Mouse (Mus musculus) urinary bladder, adult 2 months (tissue): ENCODE measurements around the gene Zfp213. TPM values are rescaled to one million over a fixed set of nuclear protein-coding genes. Genes with fewer than 3 reads are reported as not detected.

Experiments
- DNase-seq: peaks from one replicate; pipeline ENCODE4 v3.0.0; 2022; ENCODE audit warnings: low spot score
- polyA plus RNA-seq: library from polyadenylated mRNA; depleted of rRNA; stranded (reverse); fragments of >200 nt; gene quantifications from 2 replicates; pipeline ENCODE4 v1.2.3, GENCODE M21; 2012

The Zfp213 gene
- polyA plus RNA-seq, 1 experiment, result 7.8 TPM

DNA sequence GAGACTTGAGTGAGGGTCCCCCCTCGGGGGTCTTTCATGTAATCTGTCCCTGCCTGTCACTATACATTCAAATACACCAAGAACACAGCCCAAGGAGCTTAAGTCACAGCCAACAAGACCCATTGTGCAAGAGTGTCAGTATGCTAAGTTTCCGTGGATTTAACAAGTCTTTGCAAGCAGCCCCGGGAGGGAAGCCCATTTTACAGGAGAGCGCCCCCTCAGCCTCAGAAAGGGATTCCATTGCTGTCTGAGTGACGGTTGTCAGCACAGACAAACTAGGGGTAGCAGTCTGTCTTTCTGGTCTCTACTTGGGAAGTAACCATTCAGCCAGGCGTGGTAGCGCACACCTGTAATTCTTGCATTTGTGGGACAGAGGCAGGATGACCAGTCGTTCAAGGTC lies 10.1 kb upstream of the Zfp213 start:
- no peak for DNase-seq

DNA sequence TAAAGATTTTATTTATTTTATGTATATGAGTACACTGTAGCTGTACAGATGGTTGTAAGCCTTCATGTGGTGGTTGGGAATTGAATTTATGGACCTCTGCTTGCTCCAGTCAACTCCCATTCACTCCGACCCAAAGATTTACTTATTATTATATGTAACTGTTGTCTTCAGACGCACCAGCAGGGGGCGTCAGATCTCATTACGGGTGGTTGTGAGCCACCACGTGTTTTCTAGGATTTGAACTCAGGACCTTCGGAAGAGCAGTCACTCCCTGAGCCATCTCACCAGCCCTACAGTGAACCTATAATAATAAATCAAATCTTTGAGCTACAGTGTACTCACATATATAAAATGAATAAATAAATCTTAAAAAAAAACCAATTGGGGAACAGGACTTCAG lies 8.0 kb upstream of the Zfp213 start:
- no peak for DNase-seq

DNA sequence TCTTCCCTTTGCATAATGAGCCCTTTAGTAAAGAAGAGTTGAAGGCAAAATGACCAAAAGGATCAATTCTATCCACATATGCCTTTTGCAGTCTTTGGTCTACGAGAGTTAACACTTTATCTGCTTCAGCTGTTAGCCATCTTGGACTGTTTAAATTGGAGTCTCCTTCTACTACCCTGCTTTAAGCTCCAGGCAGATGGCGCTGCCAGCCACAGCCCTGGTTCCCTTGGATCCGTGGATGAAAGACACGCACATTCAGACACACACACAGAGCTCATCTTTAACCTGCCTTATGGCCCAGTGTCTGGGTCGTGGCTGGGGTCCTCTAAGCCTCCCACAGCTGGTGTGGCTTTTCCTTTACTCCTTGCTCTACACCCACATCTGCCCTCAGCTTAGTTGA lies 7.0 kb upstream of the Zfp213 start:
- DNase-seq, result no peak

DNA sequence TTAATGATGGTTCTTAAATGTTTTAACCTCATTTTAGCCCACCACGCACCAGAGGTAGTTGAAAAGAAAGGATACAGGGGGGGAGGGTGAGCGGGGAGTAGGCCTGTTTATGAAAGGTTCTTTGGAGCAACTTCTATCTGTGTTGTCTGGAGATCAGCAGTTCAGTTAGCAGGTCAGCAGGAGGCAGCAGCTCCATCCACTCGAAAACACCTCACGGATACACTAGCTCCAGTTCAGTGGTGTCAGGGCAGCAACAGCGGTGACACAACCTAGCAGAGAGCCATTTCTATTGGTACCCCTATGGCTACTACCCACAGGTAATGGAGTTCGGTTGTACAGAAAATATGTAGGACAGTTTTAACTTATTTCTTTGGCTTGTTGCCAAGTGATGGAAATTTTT lies 6.0 kb upstream of the Zfp213 start:
- no peak for DNase-seq

DNA sequence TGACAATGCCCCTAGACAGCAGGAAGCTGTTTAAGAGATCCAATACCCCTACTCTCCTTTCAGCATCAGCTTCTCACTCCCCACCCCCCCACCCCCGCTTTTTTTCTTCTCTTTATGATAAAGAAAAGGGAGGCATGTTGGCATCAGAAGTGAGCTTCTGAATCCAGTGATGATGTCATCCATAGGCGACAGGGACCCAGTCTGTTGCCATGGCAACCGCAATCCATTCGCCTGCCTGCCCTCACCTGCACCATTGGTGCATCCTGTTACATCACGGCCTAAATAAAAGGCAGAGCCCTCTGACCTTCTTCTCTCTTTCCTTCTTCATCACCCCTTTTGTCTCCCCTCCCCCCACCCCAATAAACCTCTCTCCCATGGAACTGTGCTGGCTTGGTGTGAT lies 4.3 kb upstream of the Zfp213 start:
- no peak for DNase-seq

DNA sequence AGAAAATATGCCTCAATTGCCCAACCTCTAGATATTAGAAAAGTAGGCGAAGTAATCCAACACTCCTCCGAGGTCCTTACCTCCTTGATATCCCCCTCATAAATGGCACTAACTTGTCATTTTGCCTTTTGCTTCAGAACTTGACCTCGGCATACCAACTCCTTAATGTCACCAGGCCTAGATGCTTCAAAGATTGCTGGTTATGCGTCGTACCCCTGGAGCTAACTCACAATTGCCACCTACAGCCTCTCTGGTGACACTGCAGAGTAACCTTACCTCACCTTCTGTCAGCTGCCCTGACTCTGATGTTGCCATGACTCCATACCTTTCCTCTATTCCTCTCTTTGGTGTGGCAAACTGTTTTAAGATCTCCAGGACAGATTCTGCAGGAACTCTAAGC lies 2.7 kb upstream of the Zfp213 start:
- no peak for DNase-seq

DNA sequence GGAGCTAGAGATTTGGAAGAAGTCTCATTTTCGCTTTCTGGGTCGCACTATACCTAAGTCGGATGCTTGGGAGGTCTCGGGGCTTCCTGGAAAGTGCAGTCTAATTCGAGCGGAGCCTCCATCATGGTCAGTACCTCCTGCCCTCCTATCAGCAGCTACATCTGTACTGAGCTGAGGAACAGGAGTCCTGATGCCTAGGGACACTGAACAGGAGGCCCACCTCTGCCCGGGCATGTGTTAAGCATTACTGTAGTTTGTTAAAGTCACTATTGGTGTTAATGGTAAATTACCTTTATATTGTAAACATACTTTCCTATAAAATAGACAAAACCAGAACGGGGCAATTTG lies 304 bp upstream of the Zfp213 start:
- DNase-seq, result no peak

DNA sequence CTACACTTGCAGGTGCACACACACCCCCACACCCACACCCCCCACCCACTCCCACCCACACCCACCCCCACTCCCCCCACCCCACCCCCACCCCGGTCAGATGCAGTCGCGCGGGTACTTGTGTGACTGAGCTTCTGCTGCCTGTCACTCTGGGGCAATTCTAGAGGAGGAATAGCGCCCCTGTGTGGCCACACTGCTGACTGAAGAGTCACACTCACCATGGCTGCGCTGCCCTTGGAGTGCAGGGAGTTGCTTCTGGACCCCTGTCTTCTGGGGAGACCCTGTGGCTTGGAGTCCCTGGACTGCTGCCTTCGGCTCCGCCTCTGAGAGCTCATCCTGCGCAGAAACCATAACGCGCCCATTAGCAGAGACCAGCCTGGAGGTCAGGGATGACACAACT lies 4.3 kb downstream of the Zfp213 start:
- DNase-seq, result no peak

DNA sequence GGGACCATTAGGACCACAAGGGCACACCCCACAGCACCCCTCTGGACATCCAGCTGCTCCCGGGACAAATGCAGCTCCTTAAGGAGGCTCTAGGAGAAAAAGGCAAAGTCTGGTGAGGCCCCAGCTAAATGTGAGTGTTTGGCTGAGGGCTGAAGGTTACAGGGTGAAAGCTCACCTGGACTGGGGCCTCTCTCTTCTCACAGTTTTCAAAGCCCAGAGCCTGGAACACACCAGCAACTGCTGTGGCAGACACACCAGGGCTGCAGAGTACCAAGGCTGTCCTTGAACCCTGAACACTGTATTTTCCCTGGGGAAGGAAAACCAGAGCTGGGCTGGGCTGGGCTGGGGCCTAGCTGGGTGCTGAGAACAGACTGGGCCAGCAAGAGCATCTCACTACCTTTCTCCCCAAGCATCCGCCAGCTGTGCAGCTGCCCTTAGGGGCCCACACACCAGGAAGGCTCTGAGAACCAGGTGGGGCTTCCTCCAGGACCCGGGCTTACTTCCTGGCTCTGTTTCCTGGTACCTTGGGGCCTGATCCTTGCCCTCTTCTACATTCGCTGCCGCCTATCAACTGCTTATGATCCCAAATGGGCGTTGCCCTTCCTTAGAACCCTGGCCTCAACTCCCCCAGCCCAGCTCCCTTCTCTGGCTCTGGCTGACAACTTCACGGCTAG lies 8.7 kb downstream of the Zfp213 start:
- DNase-seq, result no peak

DNA sequence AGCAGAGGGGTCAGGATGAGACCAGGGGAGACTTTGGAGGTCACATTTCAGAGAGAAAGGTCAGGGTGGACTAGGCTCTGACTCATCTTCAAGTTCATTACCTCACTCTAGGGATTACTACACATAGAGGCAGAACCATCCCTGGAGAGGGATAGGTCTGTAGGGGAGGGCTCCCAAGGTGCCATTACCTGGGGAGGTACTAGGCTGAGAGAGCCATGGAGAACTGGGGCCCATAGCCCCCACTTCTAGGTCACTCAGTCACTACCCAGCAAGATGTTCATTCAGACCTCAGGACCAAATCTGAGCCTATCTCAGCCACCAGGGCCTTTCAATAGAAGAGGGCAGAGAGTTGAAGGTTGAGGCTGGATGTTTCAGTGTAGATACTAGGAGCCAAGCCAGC lies 9.7 kb downstream of the Zfp213 start:
- DNase-seq, result no peak

DNA sequence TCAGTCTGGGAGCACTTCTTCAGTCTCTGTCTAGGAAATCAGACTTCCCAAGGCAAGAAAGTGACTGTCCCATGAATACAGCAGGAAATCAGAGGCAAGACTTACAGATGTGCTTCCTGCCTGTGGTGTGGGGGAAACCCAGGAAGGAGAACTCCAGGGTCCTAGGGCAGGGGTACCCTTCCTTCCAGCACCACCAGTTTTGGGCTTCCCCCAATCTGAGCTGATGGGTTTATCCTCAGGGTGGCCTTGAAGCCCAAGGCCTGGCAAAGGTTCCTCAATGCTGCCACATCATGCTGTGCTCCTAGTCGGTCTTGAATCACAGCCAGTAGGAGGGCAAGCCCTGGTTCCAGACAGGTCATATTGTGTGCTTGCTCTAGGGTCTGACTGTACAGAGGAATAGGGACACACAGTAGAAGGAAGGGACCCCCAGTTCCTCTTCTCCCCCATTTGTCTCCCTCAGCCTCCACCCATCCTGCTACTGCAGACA lies 10.4 kb downstream of the Zfp213 start:
- no peak for DNase-seq

DNA sequence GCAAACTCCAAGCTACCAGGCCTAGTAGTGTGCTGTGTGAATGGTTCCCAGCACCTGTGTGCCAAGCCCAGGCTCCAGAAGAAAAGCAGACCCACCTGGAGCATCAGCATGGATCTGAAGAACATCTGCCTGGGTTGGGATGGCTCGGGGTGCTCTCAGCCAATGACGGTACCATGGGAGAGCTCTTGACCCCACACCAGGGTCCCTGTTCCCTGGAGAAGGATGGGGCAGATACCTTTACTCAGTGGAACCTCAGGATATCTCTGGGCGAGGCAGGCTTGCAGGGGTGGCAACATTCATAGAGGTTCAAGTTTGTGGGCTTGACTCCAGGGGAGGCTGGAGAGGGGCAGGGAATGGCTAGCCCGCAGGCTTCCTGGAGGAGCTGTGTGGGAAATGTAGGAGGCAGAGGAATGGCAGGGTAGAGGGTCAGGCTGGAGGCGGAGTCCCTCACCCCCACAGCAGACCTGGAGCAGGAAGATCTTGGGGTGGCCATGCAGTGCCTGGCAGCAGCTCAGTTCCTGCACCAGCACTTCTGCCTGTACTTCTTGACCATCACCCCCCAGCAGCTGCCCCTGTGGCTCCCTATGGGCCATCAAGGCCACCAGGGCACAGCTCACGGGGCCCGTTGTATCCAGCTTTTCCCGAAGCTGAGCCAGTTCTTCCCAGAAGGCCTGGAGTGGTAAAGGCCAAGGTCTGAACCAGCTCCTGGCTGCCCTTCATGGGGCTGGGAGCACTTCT lies 11.0 kb downstream of the Zfp213 start:
- no peak for DNase-seq

DNA sequence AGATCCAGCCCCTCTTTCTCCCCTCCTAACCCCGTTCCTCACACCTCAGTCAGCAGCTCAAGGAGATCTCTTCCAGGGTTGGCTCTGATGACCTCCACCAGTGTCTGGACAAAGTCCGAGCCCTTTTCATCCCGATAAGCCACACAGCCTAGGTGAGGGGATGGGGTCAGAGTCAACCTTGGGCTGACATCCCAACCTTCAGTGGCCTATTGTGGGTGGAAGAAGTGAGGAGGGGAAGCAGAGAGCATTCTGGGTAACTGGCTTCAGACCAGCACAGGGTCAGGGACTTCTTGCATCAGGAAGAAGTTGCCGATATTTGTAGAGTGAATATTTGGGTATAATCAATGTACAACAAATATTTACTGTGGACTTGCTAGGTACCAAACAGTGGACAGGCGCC lies 12.1 kb downstream of the Zfp213 start:
- no peak for DNase-seq

DNA sequence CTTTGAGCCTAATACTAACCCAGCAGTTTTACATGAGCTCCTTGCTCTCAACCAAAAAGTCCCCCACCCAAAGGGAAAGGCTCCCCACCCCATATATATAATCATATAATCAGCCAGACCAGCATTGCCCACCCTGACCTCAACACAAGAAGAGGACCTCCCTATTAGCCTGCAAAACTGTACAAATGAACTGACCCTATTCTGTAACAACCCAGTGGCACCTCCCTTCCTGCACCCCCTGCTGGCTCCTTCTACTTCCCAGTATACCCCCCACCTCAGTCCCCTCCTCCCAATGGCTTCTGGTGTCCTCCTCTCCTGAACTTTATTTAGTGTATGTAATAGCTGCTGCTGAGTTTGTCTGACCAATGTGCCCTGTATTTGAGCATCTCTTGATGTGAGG lies 12.6 kb downstream of the Zfp213 start:
- DNase-seq, result no peak

DNA sequence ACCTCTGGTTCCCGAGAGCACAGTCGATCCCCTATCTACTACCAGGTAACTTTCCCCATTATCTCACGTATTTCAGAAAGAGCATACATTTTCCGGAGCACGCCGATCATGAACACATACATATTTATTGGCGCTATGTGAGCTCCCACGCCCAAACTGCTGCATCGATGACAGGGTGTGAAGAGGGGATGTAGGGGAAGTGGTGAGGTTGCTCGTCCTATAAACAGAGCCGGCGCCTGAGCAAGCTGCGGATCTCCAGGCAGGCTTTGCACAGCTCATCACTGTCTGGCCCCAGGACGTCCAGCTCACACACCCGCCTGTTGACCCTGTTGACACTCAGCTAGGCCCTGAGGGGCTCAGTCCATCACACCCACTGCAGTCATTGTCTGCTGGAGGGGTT lies 13.2 kb downstream of the Zfp213 start:
- DNase-seq, result no peak

DNA sequence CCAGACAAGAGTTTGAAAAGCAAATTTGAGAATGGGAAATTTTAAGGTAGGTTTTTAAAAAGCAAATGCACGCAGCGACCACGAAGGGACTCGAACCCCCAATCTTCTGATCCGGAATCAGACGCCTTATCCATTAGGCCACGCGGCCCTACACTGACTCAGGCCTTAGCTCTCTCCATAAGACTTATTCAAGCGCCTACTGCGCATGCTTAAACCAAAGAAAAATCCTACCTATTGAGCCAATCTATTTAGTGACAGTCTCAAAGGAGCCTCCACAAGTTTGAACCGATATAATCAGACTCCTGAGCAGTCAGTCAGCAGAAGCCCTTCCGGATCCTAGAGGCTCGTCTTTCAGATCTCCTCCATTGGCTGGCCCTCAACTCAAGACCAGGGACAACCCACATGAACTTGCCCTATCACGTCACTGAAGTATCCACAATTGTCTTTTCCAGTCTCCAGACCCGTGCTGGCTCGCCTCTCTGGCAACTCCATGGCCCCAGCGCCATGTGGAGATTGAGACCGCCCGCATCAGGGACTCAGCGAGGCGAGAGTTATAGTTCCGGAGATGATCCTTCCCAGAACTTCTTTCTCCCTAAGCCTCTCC lies 13.7 kb downstream of the Zfp213 start:
- DNase-seq, result peak; percentile 95

DNA sequence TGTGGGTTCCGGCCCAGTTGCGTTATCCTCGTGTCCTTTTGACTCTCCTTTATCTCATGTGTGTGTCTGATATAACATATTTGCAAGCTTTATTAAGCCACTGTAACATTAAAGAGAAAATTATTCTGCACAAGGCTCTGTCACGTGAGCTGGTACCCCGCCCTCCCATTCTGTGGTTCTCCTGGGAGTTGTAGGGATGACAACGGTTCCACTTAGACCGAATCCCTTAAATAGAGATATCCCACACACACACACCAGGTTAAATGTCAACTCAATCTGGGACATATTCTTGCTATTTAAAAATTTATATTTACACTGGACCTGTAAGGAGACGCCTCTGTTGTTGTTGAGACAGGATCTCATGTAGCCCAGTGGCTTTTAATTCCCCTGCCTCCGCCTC lies 14.6 kb downstream of the Zfp213 start:
- DNase-seq, result no peak

DNA sequence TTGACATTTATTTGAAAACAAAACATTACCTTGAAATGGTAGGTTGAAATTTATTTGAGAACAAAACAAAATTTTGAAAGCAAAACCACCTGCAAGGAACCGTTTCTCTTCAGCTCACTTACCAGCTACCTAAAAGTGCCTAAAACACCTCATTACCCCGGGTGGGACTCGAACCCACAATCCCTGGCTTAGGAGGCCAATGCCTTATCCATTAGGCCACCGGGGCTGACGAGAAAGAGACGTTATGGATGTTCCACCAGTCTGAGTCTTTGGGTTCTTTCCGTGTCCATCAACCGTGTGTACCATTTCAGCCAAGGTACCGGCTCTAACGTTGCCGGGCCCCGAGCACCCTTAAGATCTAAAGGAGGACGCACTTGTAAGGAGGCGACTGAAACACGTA lies 15.4 kb downstream of the Zfp213 start:
- DNase-seq, result peak; percentile 76

DNA sequence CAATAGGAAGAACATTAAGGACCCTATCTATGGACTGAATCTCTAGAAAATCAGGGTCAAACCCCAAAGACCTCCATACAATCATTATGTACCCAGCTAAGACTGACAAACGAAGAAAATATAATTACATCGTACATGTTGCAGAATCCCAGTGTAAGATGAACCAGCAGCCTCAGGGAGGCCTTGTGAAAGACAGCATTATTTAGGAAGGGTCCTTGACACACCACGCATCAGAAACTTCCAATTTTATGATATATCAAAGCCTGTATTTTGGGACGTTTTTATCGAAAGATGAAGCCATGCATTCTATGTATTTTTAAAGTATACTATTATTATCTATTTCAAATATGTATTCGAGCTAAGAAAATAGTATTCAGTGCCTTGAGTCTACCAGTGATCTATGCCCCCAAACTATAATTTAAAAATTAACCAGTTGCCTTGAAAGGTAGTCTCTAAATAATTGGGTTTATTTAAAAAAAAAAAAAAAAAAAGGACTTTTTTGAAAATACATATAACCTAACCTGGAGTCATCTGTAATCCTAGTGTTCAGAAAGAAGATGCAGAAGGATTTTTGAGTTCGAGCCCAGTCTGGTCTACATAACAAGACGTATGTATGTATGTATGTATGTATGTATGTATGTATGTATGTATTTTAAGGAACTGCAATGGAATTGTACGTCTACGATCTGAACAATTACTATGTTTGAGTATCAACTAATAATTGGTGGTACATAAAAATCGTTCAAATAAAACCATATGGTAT lies 16.2 kb downstream of the Zfp213 start:
- DNase-seq, result no peak

DNA sequence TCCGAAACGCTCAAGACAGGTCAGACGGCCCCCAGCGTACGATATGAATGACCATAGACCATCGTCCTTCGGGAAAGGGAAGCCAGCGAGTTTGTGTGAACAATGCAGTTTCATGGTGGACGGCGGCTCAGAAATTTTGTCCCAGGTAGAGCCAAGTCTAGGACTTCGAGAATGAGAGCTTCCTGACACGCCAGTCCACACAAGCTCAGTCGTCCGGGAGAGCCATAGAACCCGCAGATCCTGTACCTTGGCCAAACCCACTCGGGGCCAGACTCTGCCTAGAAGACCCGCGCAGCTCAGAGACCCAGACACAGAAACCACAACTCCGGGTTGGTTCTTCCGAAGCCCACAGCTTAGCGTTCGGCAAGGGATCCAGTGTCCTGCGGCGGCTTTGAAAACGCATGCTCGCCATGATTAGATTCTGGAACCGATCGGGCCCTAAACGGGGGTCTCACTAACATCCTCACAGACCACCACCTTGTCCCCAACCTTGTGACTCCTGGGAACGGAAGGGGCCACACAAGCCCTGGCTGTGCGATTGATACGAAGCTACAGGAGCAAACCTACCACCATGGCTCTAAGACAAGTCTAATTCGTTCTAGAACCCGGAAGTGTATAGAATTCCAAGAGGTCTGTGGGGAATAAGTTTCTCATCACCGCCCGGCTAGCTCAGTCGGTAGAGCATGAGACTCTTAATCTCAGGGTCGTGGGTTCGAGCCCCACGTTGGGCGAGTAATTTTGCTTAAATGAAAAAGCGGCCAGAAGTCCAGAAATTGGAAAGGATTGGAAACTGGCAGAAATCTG lies 17.1 kb downstream of the Zfp213 start:
- DNase-seq, result peak; percentile 79

DNA sequence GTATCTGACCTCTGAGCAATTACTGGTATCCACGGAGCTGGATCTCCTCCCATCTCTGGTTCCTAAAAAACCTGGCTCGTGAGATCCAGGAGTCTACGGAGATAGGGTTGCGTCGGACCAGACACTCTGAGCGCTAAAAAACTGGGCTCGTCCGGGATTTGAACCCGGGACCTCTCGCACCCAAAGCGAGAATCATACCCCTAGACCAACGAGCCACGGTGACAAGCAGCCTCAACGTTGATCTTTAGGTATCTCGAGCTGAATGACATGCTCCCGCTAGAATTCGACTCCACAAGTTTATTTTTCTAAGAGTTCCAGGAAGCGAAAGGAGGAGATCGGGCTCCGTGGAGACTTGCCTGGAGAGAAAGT lies 17.7 kb downstream of the Zfp213 start:
- no peak for DNase-seq

DNA sequence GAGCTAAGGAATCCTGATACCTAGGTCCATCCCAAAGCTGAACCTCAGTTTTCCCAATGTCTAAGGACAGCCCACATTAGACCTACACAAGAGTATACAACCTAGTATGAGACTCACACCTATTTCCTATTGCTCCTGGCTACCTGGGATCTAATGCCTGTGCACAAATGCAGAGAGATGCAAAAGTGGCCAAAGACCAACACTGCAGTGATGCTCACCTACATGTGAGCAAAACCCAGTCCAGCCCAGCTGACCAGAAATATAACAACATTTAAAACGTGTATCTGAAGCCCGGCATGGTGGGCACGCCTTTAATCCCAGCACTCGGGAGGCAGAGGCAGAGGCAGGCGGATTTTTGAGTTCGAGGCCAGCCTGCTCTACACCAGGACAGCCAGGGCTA lies 18.2 kb downstream of the Zfp213 start:
- DNase-seq, result no peak
